Mouse (Mus musculus): ENCODE results near the gene Rassf6.

- TF ChIP-seq CTCF (IDR thresholded peaks at IDR 0.05; ENCODE audit: control insufficient read depth, insufficient read depth, insufficient read length) (no peak), USF1 (IDR thresholded peaks at IDR 0.05; ENCODE audit: low read depth) (no peak), MAX (IDR thresholded peaks at IDR 0.05) (no peak), CEBPB (IDR thresholded peaks at IDR 0.05; ENCODE audit: low read depth) (no peak), MYOG (IDR thresholded peaks at IDR 0.05; ENCODE audit: control insufficient read depth, extremely low read depth, insufficient read length) (no peak)
Measured at GRCm38 (mm10) chr5:90588708-90589595, 51.5 kb downstream of the Rassf6 start.

Measured in C2C12 (cell line).